Mouse (Mus musculus) bone marrow macrophage, adult 2 months (primary cell): Measurements from ENCODE around the gene Asb2.

ENCODE experiments used
- CTCF ChIP-seq: IDR thresholded peaks from 2 replicates; pipeline ENCODE4 v1.5.1; 2012; ENCODE audit warnings: low read depth, mild to moderate bottlenecking, low read length, moderate library complexity
- POLR2A ChIP-seq: IDR thresholded peaks from 2 replicates; pipeline ENCODE4 v1.6.1; 2012; ENCODE audit warnings: mild to moderate bottlenecking, low read depth, low read length, borderline replicate concordance

- no peak for TF ChIP-seq POLR2A
- TF ChIP-seq CTCF = no peak
These were observed 43.9 kb downstream of the Asb2 start for GRCm38 (mm10) chr12:103311921-103312320.
